28 mouse cellular contexts compared by ENCODE assay signal in genomic region chr11:12656450-12656849, GRCm38 (mm10).
DNase-seq lines count a peak whose midpoint lies in the region; ATAC-seq and TF ChIP-seq lines count a peak whose summit lies in the region.
"Had no signal": no experiment of that assay in that cellular context is flagged by ENCODE, and none has a peak within 500 bp of the region (broad histone marks: within the 10 kb centered on the region; RNA-seq: fewer than 3 reads in every experiment).

No protein-coding gene starts in this region.

- no peak for TF ChIP-seq CTCF in thymus, adult 2 months (IDR thresholded peaks at IDR 0.05; ENCODE audit: borderline replicate concordance, control insufficient read depth, extremely low read depth, insufficient read depth, low read length, poor library complexity)

- DNase-seq in kidney, postnatal 36 days: no peak
- peak; percentile 59 for DNase-seq in ES-CJ7 (ENCODE audit: low read depth, low spot score)
- DNase-seq in ZHBTc4 (ENCODE audit: low read depth, low spot score): peak; percentile 51
- peak; percentile 6 for DNase-seq in embryo, embryonic 9.5 days (ENCODE audit: extremely low spot score)
- DNase-seq in thymus, adult 2 months: no peak
- no peak for DNase-seq in heart, postnatal 4 days
- DNase-seq: adrenal gland, adult 8-10 months; cerebellum, adult 18-20 months; gastrocnemius, postnatal 10 days; kidney, adult 9 months; kidney, postnatal 25 days; liver, postnatal 0 days; lung, postnatal 4 days; thymus, postnatal 14 days had no signal

- no peaks in the 10 kb centered on the region for H3K27me3 ChIP-seq in kidney, embryonic 16.5 days (ENCODE audit: insufficient read depth, low read length)
- no peaks in the 10 kb centered on the region for H3K27me3 ChIP-seq in thymus, adult 2 months (ENCODE audit: control insufficient read depth, insufficient read depth, low read length)
- H3K27me3 ChIP-seq: forebrain, embryonic 12.5 days; heart, embryonic 15.5 days; hindbrain, embryonic 12.5 days; liver, embryonic 12.5 days; megakaryocyte, embryonic 14.5 days; neural tube, embryonic 12.5 days had no signal

- no peak for TF ChIP-seq POLR2A in thymus, adult 2 months (IDR thresholded peaks at IDR 0.05; ENCODE audit: control insufficient read depth, extremely low read depth, insufficient read depth, low read length, poor library complexity)

- H3K9ac ChIP-seq in kidney, embryonic 16.5 days (replicated peaks; ENCODE audit: low read length): no peak overlapping the region
- H3K9ac ChIP-seq: forebrain, embryonic 12.5 days; heart, embryonic 15.5 days; hindbrain, embryonic 12.5 days; liver, embryonic 12.5 days; liver, postnatal 0 days; neural tube, embryonic 12.5 days had no signal

- ATAC-seq in kidney, embryonic 16.5 days (ENCODE audit: low FRiP score, low TSS enrichment): peak; percentile 39; the same call in 1 of the 2 replicates
- ATAC-seq in cerebellum, adult (ENCODE audit: insufficient number of reproducible peaks, low FRiP score, low TSS enrichment): no peak
- ATAC-seq: intestine, embryonic 16.5 days; liver, embryonic 12.5 days; liver, postnatal 0 days; midbrain, embryonic 16.5 days had no signal

- H3K9me3 ChIP-seq in kidney, embryonic 16.5 days (ENCODE audit: low read length): no peaks in the 10 kb centered on the region
- H3K9me3 ChIP-seq: forebrain, embryonic 12.5 days; heart, embryonic 10.5 days; heart, embryonic 15.5 days; hindbrain, embryonic 12.5 days; liver, embryonic 12.5 days; neural tube, embryonic 12.5 days had no signal

- H3K4me1 ChIP-seq in kidney, embryonic 16.5 days (ENCODE audit: insufficient read depth, low read length): no peaks in the 10 kb centered on the region
- H3K4me1 ChIP-seq in thymus, adult 2 months (replicated peaks; ENCODE audit: control insufficient read depth, insufficient read depth, low read length): no peaks in the 10 kb centered on the region
- H3K4me1 ChIP-seq: forebrain, embryonic 12.5 days; heart, embryonic 10.5 days; heart, embryonic 15.5 days; hindbrain, embryonic 12.5 days; liver, embryonic 12.5 days; megakaryocyte, embryonic 14.5 days; neural tube, embryonic 12.5 days had no signal

- no peaks in the 10 kb centered on the region for H3K36me3 ChIP-seq in kidney, embryonic 16.5 days (ENCODE audit: insufficient read depth, low read length)
- H3K36me3 ChIP-seq in thymus, adult 2 months (ENCODE audit: control insufficient read depth, insufficient read depth, low read length): no peaks in the 10 kb centered on the region
- H3K36me3 ChIP-seq: forebrain, embryonic 12.5 days; heart, embryonic 10.5 days; heart, embryonic 15.5 days; hindbrain, embryonic 12.5 days; liver, embryonic 12.5 days; neural tube, embryonic 12.5 days had no signal

- WGBS in kidney, embryonic 16.5 days: 49% methylated on average over 10 of the region's 10 CpGs
- 87% methylated on average over 10 of the region's 10 CpGs for WGBS in thymus, adult 2 months

- no peak overlapping the region for H3K4me2 ChIP-seq in kidney, embryonic 16.5 days (replicated peaks; ENCODE audit: low read depth, low read length)
- H3K4me2 ChIP-seq: forebrain, embryonic 12.5 days; heart, embryonic 15.5 days; hindbrain, embryonic 12.5 days; liver, embryonic 12.5 days; neural tube, embryonic 12.5 days had no signal

- no peak overlapping the region for H3K27ac ChIP-seq in kidney, embryonic 16.5 days (ENCODE audit: low read length)
- H3K27ac ChIP-seq in thymus, adult 2 months (ENCODE audit: control insufficient read depth, insufficient read depth, low read length): no peak overlapping the region
- H3K27ac ChIP-seq: forebrain, embryonic 12.5 days; heart, embryonic 10.5 days; heart, embryonic 15.5 days; hindbrain, embryonic 12.5 days; layer of hippocampus, adult 2 months; left cerebral cortex, adult 2 months; liver, embryonic 12.5 days; neural tube, embryonic 12.5 days had no signal

- no peak overlapping the region for H3K4me3 ChIP-seq in kidney, embryonic 16.5 days (ENCODE audit: low read length)
- no peak overlapping the region for H3K4me3 ChIP-seq in thymus, adult 2 months (ENCODE audit: control insufficient read depth, insufficient read depth, low read length)
- H3K4me3 ChIP-seq: erythroblast, embryonic 14.5 days; forebrain, embryonic 12.5 days; heart, embryonic 10.5 days; heart, embryonic 15.5 days; hindbrain, embryonic 12.5 days; layer of hippocampus, adult 2 months; left cerebral cortex, adult 2 months; liver, embryonic 12.5 days; megakaryocyte, embryonic 14.5 days; neural tube, embryonic 12.5 days had no signal

Comparison
In these comparisons a context has a peak if more than half of its experiments do, and no peak if none do; other contexts are left out.
1. DNase-seq: peak in ES-CJ7 (single experiment), ZHBTc4 (single experiment) and embryo, embryonic 9.5 days (single experiment); none in kidney, postnatal 36 days (0 of 2), thymus, adult 2 months (single experiment) and heart, postnatal 4 days (single experiment).